Mouse (Mus musculus): Measurements from ENCODE around the gene Rpl4.
"Not testable (repeated sequence)": the region's sequence is repeated elsewhere in the genome, so short reads cannot be mapped to it uniquely, and the experiment has no call there.

Rpl4 gene

DNA sequence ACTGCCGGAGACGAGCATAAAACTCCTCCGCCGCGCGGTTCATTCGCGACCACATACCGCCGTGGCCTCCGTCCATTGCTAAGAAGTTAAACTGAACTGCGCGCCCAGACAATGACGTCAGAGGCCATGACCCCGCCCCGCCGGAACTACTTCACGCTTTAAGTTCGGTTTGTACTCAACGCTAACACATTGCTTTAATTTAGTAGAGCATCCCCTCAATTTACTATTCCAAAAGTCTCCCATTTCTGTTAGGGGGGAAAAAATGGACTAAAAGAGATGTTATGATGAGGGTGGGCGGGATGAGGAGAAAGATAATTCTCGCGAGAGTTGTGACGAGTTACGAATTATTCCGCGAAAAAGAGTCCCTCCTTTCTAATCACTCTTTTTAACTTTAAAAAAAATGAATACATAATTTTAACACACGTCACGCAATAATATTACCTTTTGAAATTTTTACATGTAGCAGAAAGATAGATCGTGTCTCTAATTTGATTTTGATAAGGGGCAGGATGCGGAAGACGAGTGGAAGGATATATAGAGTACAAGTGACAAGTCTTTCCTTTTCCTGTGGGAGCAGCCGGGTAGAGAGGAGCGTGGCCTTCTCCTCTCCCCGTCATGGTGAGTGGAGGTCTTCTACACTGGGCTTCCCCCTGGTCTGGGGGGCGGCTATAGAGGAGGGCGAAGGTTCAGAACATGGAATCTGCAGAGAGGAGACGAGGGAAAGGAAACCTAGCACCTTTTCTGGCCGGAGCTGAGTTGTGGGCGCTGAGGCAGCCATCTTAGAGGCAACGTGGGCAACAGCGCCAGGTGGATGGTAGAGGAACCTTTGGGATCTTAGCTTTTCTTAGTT is at the start of gene Rpl4, which contains the start of gene Zwilch:
Gene Rpl4 (plus strand): TSS at position 560 of the 850 bp plus-strand sequence.
Gene Zwilch (minus strand): TSS at position 289 of the 850 bp plus-strand sequence.
- peak; percentile 52 for DNase-seq (ENCODE audit: low spot score)

DNA sequence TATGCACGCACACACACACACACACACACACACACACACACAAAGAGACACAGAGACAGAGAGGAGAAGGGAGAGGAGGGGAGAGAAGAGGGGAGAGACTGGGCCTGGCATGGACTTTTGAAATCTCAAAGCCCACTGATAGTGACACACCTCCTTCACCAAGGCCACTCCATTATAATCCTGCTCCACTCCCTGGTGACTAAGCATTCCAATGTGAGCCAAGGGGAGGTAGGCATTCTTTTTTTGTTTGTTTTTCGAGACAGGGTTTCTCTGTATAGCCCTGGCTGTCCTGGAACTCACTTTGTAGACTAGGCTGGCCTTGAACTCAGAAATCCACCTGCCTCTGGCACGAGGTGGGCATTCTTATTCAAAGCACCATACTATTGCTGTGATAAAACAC is 48.3 kb upstream of the Rpl4 start:
- DNase-seq (ENCODE audit: low spot score): not testable (repeated sequence)

DNA sequence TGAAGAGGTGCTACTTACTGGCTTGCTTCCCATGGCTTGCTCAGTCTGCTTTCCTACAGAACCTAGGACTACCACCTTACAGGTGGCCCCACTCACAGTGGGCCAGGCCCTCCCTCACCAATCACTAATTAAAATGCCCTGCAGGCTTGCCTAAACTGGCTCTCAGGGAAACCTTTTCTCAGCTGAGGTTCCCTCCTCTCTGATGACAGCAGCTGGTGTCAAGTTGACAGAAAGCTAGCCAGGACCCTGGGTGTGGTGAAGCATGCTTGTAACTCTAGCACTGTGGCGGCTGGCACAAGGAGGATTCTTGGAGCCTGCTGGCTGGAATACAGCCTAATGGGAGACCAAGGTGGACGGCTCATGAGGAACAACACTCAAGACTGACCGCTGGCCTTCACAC is 47.9 kb upstream of the Rpl4 start:
- DNase-seq (ENCODE audit: low spot score): no peak

DNA sequence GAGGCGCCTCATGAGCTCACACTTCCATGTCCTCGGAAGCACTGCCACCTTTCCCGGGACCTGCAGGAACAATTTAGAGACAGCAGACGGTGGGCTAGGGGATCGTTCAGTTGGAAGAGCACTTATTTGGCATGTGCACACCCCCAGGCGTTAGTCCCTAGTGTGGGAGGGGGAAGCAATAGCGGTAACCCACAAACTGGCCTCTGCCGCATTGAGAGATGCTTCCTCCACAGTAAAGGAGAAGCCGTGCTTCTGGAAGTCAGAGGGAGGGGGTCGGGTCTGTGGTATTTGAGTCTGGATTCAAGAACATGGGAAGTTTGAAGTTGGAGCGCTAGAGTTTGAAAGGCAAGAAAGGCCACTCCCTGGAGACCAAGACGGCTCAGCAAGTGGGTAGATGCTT is 47.1 kb upstream of the Rpl4 start:
- no peak for DNase-seq (ENCODE audit: low spot score)

DNA sequence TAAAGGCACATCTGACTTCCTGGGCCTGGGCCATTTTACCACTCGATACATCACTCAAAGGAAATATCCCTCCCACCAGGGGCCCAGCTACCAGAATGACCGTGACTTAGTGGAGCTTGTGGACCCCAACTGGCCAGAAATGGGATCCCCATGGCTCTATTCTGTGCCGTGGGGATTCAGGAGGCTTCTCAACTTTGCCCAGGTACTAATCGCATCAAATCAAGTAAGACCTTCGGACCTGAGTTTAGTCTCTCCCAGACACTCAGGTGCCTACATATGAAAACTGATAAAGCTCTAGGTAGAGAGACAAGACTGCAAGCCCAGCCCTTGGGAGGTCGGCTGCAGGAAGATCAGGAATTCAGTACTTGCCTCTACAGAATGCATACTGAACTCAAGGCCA is 41.6 kb upstream of the Rpl4 start:
- DNase-seq (ENCODE audit: low spot score): no peak

DNA sequence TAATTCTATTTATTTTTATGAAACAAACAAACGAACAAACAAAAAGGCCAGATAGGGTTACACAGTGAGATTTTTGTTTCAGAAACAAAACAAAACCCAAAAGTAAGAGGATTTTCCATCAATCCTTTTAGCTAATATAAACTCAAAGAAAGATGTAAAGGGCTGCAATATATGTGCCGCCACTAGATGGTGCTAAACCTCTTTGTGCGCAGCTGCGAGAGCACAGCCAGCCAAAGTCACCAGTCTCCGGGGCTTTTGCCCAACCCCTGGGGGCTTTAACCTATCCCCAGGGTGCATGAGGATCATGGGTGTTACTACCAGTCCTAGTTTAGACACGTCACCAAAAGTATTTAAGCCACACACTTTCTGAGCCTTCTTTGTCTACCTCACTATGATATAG is 34.3 kb upstream of the Rpl4 start:
- DNase-seq (ENCODE audit: low spot score): not testable (repeated sequence)

DNA sequence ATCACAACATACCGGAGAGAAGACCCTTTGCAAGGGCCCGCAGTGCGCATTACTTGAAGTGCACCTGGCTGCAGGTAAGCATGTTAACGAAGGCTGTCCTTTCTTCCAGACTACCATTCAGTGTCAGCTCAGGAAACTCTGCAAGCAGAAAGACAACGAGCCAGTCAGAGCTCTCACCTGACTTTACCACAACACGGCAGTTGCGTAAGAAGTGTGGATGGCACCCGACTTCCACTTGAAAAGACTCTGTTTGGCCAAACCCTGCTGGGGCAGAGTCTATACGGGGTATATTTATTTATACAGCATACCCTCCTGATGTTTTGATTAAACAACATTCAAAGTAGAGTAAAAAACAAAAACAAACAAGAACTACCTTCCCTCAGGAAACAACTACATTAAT is 33.3 kb upstream of the Rpl4 start:
- DNase-seq (ENCODE audit: low spot score): no peak

DNA sequence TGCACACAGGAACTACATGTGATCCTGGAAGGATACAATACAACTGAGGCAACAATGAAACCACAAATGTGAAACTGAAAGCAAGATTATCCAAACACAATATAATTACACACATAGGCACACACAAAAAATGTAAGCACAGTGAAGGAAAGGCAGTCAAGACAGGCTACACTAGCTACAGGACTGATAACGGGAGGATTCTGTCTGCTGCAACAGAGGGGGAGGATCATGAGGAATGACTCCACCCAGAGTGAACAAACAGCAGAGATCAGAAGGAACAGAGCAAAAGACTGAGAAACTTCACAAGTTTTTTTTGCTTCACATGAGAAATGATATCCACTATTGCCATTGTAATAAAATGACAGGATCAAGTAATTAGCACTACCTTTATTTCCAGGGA is 16.5 kb upstream of the Rpl4 start:
- no peak for DNase-seq (ENCODE audit: low spot score)

DNA sequence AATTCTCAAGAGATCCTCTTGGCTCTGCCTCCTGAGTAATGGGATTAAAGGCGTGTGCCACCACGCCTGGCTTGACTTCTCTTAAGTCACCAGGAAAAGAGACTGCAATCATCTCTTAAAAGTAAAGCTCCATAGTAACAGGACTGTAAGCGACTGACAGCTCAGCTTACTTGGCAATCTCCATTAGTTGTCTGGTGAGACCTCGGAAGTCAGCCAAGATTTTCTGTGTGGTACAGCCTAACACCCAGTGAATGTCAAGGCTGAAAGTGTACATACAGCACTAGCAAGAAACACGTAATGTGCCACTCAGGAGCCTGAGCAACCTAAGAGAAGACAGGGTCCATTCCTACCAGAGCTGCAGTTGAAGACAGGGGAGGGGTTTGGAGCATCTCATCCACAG is 12.7 kb upstream of the Rpl4 start:
- no peak for DNase-seq (ENCODE audit: low spot score)

DNA sequence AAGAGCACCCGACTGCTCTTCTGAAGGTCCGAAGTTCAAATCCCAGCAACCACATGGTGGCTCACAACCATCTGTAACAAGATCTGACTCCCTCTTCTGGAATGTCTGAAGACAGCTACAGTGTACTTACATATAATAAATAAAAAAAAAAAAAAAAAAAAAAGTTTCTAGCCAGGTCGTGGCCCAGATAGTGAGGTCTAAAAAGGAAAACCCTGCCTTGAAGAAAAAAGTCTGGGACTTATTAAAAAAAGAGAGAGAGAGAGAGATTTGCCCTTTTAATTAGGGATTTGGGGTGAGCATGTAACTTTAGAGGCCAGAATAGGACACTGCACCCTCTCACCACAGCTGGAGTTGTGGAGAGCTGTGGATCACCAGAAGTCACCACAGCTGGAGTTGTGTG is 3.2 kb upstream of the Rpl4 start:
- not testable (repeated sequence) for DNase-seq (ENCODE audit: low spot score)

DNA sequence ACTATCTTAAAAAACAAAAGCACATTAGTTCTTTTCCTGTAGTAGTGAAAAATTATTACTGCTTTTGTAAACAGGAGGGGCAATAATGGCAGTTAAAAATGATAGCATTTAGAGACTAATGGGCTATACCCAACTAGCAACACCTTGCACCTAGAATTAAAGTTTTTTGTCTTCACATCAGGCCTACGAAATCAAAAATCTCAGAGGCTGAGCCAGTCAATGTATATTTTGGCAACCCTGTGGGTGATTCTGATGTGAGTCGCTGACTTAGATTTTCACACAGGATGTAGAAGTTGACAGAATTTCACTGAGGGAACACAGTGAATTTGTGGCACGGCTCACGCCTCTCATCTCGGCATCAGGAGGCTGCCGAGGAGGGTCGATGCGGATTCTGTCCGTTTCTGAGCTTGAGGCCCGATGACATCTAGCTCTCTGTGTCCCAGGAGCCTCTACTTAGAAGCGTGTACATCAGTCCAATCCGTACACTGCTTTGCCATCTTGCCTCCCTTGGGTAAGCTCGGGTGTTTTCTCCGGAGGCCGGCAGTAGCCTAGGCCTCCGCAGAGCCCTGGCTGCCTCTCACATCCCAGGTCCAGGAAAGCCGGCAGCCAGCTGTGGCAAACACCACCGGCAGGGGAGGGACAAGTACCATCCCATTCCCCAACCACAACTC is 895 bp upstream of the Rpl4 start:
- no peak for DNase-seq (ENCODE audit: low spot score)

DNA sequence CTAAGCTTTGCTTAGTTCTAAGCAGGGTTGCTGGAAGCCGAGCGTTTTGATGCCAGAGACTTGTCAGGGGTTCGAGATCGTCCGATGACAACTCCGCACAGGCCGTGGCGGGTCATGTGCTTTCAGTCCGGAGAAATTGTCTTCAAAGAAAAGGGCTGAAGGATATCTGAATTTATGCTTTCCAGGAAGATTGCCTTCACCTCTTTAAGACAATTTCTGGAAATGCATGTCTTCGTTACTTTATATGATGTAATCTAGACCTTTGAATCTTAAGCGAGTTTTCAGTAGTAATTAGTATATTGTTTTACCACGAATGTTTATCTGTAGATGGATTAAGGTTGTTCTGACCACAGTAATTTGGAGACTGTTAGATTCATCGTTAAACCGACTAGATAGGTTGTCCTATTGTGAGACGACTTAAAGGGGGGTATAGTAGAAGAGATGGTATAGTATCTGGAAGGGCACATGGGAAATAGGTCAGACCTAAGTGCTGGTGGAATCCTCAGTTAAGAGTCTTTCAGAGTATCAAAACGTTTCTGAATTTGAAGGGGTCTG is 568 bp downstream of the Rpl4 start:
- DNase-seq (ENCODE audit: low spot score): no peak

DNA sequence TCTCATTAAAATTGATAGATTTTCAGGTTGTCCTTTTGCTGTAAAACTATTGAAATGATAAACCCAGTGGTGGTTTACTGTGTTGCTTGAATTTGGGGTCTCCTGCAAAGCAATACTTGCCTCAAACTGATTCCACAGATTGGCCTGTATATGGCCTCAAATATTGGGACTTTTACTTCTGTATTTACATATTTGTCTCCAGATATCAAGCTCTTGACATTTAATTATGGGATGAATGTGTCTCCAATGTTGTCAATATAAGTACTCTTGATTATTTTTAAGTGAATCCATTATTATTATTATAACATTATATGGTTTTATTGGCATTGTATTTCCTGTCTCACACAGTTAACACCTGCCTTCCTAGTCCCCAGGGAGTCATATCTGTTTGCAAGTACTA is 1.2 kb downstream of the Rpl4 start:
- DNase-seq (ENCODE audit: low spot score): no peak

DNA sequence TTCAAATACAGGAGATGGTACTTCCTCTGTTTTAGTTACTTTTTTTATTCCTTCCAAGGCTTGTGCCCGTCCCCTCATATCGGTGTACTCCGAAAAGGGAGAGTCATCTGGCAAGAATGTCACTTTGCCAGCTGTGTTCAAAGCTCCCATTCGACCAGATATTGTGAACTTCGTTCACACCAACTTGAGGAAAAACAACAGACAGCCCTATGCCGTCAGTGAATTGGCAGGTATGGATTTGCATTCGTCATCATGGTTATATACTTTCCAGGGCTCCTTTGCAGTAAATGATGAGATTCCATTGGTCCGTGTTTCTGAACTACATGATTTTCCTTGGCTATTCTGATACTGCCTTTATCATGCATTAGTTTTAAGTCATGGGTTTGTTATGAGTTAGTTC is 1.6 kb downstream of the Rpl4 start:
- DNase-seq (ENCODE audit: low spot score): no peak

DNA sequence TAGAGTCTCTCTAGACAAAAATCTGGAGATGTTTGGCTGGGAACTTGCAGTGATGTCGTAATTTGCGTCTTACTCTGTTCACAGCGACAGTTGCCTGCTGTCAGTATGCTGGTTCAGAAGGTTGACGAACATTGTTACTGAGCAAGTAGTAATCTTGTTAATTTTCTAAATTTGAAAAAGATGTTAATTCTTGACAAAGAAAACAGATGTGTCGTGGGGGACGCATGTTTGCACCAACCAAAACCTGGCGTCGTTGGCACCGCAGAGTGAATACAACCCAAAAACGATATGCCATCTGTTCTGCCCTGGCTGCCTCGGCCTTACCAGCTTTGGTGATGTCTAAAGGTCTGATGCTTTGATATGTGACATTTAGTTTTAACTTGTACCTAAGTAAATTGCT is 2.2 kb downstream of the Rpl4 start:
- no peak for DNase-seq (ENCODE audit: low spot score)

DNA sequence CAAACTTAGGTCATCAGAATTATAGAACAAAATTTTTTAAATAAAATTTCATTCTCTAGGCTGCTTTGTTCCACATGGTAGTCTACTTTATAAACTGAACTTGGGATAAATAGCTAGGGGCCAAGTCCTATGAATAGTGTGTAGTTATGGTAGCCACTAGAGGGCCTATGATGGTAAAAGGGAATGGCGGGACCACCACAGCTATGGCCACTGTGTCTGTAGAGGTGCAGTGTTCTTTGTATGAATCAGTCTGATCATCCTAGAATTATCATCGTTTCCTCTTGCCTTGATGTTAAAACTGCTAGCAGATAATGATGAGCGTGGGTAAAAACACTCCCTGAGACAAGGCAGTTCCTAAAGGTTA is 5.4 kb downstream of the Rpl4 start:
- DNase-seq (ENCODE audit: low spot score): no peak

DNA sequence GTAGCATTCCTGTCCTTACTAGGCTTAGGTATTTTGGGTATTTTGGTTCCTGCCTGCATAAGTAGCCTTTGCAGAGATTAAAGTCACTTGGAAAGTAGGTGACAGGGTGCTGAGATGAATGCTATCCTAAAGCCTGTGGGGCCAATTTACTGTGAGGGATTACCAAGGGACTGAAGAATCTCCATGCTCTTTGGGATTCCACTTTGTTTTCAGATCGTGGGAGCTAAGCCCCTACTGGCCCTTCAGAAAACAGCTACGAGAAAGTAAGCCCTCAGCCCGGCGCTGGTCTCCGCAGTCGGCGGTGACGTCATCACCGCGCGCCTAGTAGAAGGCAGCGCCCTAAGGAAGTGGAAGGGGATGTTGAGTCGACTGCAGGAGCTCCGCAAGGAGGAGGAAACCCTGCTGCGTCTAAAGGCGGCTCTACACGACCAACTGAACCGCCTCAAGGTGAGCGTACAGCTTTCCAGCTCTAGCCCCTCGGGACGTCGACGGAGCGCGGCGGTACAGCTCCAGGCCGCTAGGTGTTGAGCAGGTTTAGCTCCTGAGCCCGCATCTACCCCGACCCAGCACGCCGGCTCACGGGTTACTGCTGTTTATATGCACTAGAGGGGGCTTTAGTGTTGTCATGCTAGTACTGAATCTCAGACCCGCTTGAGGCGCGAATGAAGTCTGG is 5.9 kb downstream of the Rpl4 start, which contains the start of gene Snapc5:
Gene Snapc5 (plus strand): TSS at position 301 of the 673 bp plus-strand sequence.
- peak; percentile 48 for DNase-seq (ENCODE audit: low spot score)

DNA sequence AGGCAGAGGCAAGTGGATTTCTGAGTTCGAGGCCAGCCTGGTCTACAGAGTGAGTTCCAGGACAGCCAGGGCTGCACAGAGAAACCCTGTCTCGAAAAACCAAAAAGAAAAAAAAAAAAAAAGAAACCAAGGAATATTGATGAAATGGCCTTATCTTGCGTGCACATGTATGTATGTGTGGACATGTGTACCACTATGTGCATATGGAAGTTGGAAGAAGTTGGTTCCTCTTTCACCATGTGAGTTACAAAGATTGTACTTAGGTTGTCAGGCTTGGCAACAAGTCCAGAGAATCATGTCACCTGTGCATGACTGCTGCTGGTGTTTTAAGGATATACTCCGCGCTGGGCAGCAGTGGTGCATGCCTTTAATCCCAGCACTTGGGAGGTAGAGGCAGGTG is 10.1 kb downstream of the Rpl4 start:
- DNase-seq (ENCODE audit: low spot score): not testable (repeated sequence)

DNA sequence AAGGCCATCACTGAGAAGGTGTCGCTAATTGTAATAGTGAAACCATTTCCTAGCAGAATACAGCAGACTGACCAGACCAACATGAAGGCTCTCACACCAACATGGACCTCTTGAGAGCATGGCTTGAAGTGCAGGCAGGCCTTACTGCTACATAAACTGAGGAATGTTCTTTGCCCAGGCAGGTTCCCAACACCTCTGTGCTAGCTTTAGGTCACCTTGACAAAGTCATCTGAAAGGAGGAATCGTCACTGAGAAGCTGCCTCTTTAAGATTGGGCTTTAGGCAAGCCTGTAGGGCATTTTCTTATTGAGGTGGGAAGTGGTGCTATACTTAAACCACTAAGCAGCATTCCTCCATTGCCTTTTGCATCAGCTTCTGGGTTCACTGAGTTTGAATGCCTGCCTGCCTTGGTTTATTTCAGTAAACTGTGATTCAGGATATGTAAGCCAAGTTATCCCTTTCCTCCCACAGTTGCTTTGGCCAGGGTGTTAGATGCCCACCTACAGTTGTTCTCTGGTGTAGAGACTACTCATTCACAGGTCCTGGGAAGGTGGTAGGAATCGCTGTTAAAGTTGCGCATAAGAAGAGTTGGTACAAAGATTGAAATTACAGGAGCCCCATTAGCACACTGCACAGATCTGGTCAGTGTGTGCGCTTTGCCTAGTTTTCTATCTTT is 11.1 kb downstream of the Rpl4 start:
- no peak for DNase-seq (ENCODE audit: low spot score)

DNA sequence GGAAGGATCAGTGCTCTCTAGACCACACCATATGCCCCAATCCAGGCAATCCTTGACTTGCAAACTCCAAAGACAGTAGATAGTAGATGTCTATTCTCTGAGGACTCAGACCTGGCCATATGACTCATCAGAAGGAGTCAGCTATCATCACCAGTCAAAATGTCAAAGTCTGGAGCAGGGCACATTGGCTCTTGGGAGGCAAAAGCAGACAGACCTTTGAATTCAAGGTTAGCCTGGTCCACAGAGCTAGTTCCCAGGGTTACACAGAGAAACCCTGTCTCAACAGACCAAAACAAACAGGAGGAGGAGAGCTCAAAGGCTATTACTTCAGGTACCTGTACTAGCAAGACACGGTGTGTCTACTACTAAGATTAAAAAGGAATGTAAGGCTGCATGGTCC is 20.7 kb downstream of the Rpl4 start:
- no peak for DNase-seq (ENCODE audit: low spot score)

DNA sequence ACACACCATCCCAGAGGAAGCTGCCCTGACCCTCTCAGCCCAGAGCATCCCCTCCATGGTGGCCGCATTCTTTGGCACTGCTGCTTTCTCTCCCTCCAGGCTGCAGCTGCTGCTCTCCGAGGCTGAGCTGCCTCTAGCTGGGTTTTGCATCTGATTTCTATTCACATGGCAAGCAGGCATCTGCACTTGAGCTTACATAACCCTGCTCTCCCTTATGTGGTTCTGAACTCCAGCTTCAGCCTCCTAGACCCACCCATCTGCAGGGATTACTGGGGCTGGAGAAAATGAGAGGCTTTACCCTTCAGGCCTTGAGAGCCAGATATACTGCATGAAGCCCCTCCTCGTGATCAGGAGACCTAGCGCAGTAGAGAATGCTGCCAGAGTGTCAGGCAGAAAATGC is 22.4 kb downstream of the Rpl4 start:
- DNase-seq (ENCODE audit: low spot score): no peak

DNA sequence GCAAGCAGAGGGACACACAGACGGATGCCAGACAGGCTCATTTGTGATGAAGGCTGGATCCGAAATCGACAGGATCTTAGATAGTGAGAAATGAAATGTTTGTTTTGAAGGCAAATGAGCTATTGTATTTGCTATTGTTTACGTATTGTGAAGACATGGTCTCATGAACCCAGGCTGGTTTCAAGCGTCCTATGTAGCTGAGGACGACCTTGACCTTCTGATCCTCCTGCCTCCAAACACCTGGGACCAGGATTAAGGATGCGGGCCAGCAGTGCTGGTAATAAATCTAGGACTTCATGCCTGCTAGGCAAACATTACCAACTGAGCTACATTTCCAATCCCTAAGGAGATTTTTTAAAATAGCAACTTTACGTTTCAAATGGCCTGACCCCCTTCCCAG is 24.3 kb downstream of the Rpl4 start:
- no peak for DNase-seq (ENCODE audit: low spot score)

All from urinary bladder, postnatal 10 days (tissue).